Mouse (Mus musculus): ENCODE results near the gene Fam20c.

The Fam20c gene

DNA sequence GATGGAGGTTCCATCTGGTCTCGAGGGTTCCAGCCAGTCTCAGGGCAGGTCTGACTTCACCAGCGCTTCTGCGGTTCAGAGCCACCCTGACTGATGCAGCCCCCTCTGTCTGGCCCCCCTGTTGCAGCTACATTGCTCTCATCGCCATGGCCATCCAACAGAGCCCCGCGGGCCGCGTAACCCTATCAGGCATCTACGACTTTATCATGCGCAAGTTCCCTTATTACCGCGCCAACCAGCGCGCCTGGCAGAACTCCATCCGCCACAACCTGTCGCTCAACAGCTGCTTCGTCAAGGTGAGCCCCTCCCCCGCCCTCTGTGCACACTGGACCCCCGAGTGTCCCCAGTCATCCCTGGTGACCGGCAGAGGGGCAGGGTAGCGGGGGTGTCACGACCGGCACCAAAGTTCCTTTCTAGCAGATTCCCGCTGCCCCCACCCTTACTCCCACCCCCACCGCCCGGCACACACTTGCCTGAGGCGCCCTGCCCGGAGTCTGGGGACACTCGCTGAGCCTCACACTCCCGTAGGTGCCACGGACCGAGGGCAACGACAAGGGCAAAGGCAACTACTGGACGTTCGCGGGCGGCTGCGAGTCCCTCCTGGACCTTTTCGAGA, 66.5 kb downstream of the Fam20c start:
- no peak for DNase-seq

DNA sequence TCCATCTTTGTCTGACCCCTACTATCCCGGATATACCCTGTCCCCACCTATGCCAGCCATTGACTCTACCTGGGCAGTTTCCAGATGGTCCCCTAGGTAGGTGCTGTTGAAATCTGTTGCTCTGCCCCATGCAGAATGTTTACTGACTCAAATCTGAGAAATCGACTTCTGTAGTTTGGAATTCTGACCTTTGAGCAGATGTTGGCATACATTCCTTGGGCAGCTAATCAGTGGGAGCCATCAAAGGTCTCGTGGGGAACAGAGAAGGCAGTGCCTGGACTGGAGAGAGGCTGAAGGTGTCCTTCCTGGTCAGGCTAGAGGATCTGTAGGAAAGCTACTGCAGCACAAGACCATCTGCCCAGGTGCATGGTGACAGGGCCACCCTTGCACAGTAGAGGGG, 70.8 kb downstream of the Fam20c start:
- no peak for DNase-seq

- DNase-seq: no peak
Observed at GRCm38 (mm10) chr5:138833406-138833805, 79.1 kb downstream of the Fam20c start.

DNA sequence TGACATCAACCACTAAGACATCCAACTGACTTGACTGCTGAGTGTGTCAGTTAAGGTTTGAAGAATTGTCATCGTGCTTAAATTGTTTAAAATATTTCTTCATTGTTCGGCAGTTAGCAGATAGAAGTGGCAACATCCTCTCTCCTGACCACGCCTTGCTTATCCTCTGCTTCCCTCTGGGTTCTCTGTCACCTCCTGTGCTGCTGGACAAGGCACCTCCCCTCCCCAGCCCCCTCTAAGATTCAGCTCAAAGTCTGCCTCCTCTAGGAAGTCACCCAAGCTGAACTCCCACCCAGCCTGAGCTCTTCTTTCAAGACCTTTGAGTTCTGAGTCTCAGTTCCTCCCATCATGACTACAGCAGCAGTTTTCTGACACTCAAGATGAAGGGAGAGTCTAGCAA, 80.6 kb downstream of the Fam20c start:
- no peak for DNase-seq

GRCm38 (mm10) chr5:138840981-138841380, 86.7 kb downstream of the Fam20c start:
- DNase-seq: no peak

- DNase-seq: no peak
Observed at GRCm38 (mm10) chr5:138843168-138843824, 89.0 kb downstream of the Fam20c start.

- no peak for DNase-seq
Observed at GRCm38 (mm10) chr5:138846506-138846905, 92.2 kb downstream of the Fam20c start.

DNA sequence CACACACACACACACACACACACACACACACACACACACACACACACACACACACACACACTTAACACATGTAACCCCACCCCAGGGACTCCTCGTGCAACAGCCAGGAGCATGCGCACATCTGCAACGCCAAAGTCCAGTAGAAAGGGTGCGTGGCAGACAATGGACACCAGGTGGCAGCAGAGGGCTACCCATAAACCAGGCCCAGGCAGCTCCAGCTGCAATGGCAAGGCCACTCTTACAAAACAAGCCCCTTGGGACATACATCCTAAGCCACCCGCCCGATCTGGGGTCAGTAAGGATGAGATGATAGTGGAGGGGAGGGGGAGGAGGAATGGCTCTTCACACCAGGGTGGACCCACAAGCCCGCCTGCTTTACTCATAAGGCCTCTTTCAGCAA, 93.8 kb downstream of the Fam20c start:
- DNase-seq: peak; percentile 86

GRCm38 (mm10) chr5:138849682-138850461, 95.6 kb downstream of the Fam20c start:
- DNase-seq: no peak

GRCm38 (mm10) chr5:138850462-138850844, 96.1 kb downstream of the Fam20c start:
- no peak for DNase-seq

DNA sequence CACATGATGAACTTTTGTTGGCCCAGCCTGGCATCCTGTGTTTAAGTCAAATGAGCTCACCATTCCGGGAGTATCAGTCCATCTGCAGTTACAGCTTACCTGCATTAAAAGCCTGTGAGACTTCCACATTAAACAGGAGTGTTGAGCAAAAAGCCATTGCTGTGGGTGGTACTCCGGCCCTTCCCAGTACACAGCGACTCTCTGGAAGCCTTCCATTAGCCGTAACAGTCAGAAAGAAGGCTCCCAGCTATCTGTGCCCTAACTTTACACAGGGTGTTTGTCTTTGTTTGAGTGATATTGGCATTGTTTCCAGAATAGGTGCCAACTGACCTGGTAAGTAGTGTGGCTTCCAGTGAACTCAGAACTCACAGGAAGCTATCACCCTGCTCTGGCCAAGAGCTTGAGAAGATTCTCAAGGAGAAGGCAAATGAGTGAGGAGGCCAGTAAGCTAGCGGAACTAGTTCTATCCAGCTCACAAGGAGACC, 97.0 kb downstream of the Fam20c start:
- no peak for DNase-seq

- DNase-seq: no peak
Observed at GRCm38 (mm10) chr5:138852151-138852550, 97.8 kb downstream of the Fam20c start.

- DNase-seq: no peak
Observed at GRCm38 (mm10) chr5:138853349-138853748, 99.0 kb downstream of the Fam20c start.

DNA sequence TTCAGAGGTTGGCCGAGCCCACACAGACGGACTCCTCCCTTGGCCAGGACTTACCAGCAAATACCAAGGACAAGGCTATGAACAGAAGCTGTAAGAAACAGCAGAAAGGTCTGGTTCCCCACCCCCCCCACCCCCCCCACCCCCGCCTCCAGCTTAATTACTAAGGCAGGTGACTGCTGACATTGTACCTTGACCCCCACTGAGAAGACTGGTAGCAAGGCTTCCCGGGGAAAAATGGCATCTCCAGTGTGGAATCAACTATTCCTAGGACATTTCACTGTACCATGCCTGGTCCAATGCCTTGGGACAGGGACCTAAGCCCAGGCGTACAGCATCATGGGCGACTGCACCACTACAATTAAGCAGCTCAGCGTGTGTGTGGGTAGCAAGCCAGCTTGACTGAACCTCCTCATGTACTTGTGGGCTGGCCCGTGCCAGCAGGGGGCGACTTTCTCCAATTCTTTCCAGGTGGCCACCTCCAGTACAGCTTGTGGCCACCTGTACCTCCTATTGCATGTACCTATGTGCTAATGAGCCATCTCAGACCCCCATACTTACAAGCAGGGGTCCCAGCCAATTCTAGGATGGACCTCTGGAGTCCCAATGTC, 102.8 kb downstream of the Fam20c start:
- DNase-seq: peak; percentile 80

- DNase-seq: no peak
Observed at GRCm38 (mm10) chr5:138857811-138858251, 103.5 kb downstream of the Fam20c start.

Data from layer of hippocampus, adult 9-11 months (tissue).